Mouse (Mus musculus) megakaryocyte, embryonic 14.5 days (primary cell): ENCODE data around the gene Oasl1.

Experiments used
- FLI1 ChIP-seq: IDR thresholded peaks from 2 replicates; pipeline ENCODE4 v1.6.1; 2012; ENCODE audit warnings: low read length, inconsistent platforms, mixed read lengths
- GATA1 ChIP-seq: IDR thresholded peaks from 3 replicates; pipeline ENCODE4 v1.6.1; 2012; ENCODE audit warnings: mixed read lengths, low read length, inconsistent platforms, borderline replicate concordance

GRCm38 (mm10) chr5:114958069-114958468, 35.0 kb downstream of the Oasl1 start:
- no peak for TF ChIP-seq GATA1
- no peak for TF ChIP-seq FLI1
